Mouse (Mus musculus) splenic B cell, adult 2 months (primary cell): ENCODE data around the gene Bysl.
"Not testable (repeated sequence)": the region's sequence is repeated elsewhere in the genome, so short reads cannot be mapped to it uniquely, and the experiment has no call there.

Source experiments
- DNase-seq: peaks from one replicate; pipeline ENCODE4 v3.0.0-alpha.2; 2011; ENCODE audit warnings: low read depth, low spot score
- H3K27me3 ChIP-seq: 2 replicates; pipeline ENCODE4 v1.6.1; 2012; ENCODE audit warnings: mild to moderate bottlenecking, low read length, moderate library complexity, mixed read lengths; ENCODE audit not compliant: control insufficient read depth, poor library complexity, insufficient read depth, severe bottlenecking
- H3K36me3 ChIP-seq: 2 replicates; pipeline ENCODE4 v1.6.1; 2012; ENCODE audit warnings: mild to moderate bottlenecking, low read length, moderate library complexity, mixed read lengths; ENCODE audit not compliant: control insufficient read depth, poor library complexity, insufficient read depth, severe bottlenecking

The Bysl gene

GRCm38 (mm10) chr17:47628851-47629676 is 17.8 kb upstream of the Bysl start:
- peak; percentile 95 for DNase-seq
- Histone ChIP-seq H3K36me3 (0 out of 2 replicates have a peak, but pooled peaks cover 3% of the 10 kb centered on the region), H3K27me3 (no peaks in the 10 kb centered on the region)

DNA sequence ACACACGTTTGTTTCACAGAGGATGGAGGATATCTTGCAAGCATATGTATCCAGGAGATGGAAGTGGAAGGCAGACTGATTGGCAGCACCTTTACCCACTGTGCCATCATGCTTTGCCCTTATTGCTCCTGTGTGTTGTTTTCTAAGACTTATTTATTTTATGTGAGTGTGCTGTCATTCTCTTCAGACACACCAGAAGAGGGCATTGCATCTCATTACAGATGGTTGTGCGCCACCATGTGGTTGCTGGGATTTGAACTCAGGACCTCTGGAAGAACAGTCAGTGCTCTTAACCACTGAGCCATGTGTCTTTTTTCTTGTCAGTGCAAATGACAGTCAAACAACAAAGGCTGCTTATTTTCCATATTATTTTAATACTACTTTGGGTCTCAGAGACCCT is 16.5 kb upstream of the Bysl start:
- peaks cover 9% of the 10 kb centered on the region; the same call in 1 of the 2 replicates for H3K36me3 ChIP-seq

GRCm38 (mm10) chr17:47626031-47626430 is 14.7 kb upstream of the Bysl start:
- Histone ChIP-seq H3K36me3 (peaks cover 10% of the 10 kb centered on the region; the same call in 1 of the 2 replicates), H3K27me3 (no peaks in the 10 kb centered on the region)
- no peak for DNase-seq

More for the DNA sequence above, 16.5 kb upstream of the Bysl start:
- no peaks in the 10 kb centered on the region for H3K27me3 ChIP-seq
- no peak for DNase-seq

GRCm38 (mm10) chr17:47625088-47625487 is 13.8 kb upstream of the Bysl start:
- Histone ChIP-seq H3K36me3 (peaks cover 10% of the 10 kb centered on the region; the same call in 1 of the 2 replicates), H3K27me3 (no peaks in the 10 kb centered on the region)
- no peak for DNase-seq

DNA sequence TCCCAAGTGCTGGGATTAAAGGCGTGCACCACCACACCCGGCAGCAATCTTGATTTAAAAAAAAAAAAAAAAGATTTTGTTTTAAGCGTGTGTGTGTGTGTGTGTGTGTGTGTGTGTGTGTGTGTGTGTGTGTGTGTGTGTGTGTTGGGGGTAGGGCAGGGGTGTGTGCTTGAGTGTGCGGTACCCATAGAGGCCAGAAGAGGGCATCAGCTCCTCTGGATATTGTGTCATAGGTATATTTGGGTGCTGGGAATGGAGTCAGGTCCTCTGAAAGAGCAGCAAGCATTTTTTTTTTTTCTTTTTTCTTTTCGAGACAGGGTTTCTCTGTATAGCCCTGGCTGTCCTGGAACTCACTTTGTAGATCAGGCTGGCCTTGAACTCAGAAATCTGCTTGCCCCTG is 13.3 kb upstream of the Bysl start:
- H3K36me3 ChIP-seq, result peaks cover 14% of the 10 kb centered on the region; the same call in 1 of the 2 replicates
- H3K27me3 ChIP-seq, DNase-seq: not testable (repeated sequence)

- no peaks in the 10 kb centered on the region for H3K27me3 ChIP-seq
- peaks cover 14% of the 10 kb centered on the region; the same call in 1 of the 2 replicates for H3K36me3 ChIP-seq
- no peak for DNase-seq
These were observed 11.7 kb upstream of the Bysl start for GRCm38 (mm10) chr17:47622912-47623554.

GRCm38 (mm10) chr17:47618556-47619311 is 7.4 kb upstream of the Bysl start:
- Histone ChIP-seq H3K36me3 (peaks cover 21% of the 10 kb centered on the region), H3K27me3 (no peaks in the 10 kb centered on the region)
- DNase-seq, result no peak

- Histone ChIP-seq H3K36me3 (peaks cover 14% of the 10 kb centered on the region), H3K27me3 (no peaks in the 10 kb centered on the region)
- DNase-seq, result no peak
These were observed 6.5 kb upstream of the Bysl start for GRCm38 (mm10) chr17:47617605-47618307.

GRCm38 (mm10) chr17:47616652-47617051 is 5.4 kb upstream of the Bysl start:
- H3K27me3 ChIP-seq, result no peaks in the 10 kb centered on the region
- peaks cover 13% of the 10 kb centered on the region for H3K36me3 ChIP-seq
- no peak for DNase-seq

DNA sequence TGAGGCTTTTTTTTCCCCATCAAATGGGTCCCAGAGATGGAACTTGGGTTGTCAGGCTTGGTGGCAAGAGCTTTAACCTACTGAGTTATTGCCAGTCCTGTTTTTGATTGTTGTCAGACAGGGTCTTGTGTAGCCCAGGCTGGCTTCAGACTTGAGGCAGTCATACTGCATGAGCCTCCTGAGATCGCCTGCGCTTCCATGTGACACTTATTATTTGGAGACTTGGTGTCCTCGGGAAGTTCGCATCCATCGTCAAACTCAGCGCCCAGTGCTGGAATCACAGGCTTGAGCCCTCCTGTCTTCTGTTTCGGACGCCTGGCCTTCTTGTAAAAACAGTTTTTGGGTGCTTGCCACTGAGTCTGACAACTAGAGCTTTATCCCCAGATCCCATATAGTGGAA is 4.8 kb upstream of the Bysl start:
- DNase-seq, result no peak
- H3K36me3 ChIP-seq, result peaks cover 13% of the 10 kb centered on the region
- no peaks in the 10 kb centered on the region for H3K27me3 ChIP-seq

GRCm38 (mm10) chr17:47614018-47614417 is 2.7 kb upstream of the Bysl start:
- DNase-seq, result peak; percentile 68
- H3K36me3 ChIP-seq, result peaks cover 9% of the 10 kb centered on the region
- H3K27me3 ChIP-seq, result no peaks in the 10 kb centered on the region

- Histone ChIP-seq H3K36me3 (peaks cover 6% of the 10 kb centered on the region), H3K27me3 (no peaks in the 10 kb centered on the region)
- DNase-seq, result no peak
These were observed 330 bp upstream of the Bysl start for GRCm38 (mm10) chr17:47611661-47611982.

DNA sequence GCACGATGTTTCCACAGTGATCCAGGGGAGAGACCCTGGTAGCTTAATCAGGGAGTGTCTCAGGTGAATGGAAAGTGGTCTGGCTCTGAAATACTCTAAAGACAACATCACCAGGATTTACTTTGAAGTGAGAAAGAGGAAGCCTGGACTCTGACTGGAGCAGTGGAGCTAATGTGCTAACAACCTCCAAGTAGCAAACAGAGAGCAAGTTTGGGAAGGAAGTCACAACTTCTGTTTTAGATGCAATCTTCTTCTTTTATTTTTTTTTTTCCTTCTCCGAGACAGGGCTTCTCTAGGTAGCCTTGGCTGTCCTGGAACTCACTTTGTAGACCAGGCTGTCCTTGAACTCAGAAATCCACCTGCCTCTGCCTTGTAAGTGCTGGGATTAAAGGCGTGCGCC is 2.1 kb downstream of the Bysl start:
- no peaks in the 10 kb centered on the region for H3K27me3 ChIP-seq
- no peak for DNase-seq
- H3K36me3 ChIP-seq, result no peaks in the 10 kb centered on the region

DNA sequence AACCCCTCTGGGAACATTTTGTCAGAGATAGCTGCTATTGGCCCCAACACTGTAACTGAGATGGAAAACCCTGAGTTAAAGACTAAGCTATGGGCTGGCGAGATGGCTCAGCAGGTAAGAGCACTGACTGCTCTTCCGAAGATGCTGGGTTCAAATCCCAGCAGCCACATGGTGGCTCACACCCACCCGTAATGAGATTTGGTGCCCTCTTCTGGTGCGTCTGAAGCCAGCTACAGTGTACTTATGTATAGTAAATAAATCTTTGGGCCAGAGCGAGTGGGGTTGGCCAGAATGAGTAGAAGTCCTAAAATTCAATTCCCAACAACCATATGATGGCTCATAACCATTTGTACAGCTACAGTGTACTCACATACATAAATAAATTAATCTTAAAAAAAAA is 5.1 kb downstream of the Bysl start:
- Histone ChIP-seq H3K36me3 (no peaks in the 10 kb centered on the region), H3K27me3 (no peaks in the 10 kb centered on the region)
- peak; percentile 57 for DNase-seq
